Mouse (Mus musculus): ENCODE measurements around the gene Grin3b.
A peak's percentile ranks its signal among the peaks of the same experiment; 100 is the strongest.

GRCm38 (mm10) chr10:80015583-80015982, 45.1 kb downstream of the Grin3b start:
- TF ChIP-seq CTCF (IDR thresholded peaks at IDR 0.05; ENCODE audit: insufficient read depth, low read length) (no peak), POLR2A (IDR thresholded peaks at IDR 0.05; ENCODE audit: borderline replicate concordance, extremely low read depth, low read depth, low read length) (peak; percentile 54; the same call in 1 of the 2 replicates)
